Mouse (Mus musculus) yolk sac, embryonic 10.5 days (tissue): ENCODE measurements around the gene Pfn4.
"Not testable (repeated sequence)": the region's sequence is repeated elsewhere in the genome, so short reads cannot be mapped to it uniquely, and the experiment has no call there.

Experiments used
- DNase-seq: peaks from one replicate; pipeline ENCODE4 v3.0.0-alpha.2; 2017; ENCODE audit warnings: low spot score

Gene Pfn4

DNA sequence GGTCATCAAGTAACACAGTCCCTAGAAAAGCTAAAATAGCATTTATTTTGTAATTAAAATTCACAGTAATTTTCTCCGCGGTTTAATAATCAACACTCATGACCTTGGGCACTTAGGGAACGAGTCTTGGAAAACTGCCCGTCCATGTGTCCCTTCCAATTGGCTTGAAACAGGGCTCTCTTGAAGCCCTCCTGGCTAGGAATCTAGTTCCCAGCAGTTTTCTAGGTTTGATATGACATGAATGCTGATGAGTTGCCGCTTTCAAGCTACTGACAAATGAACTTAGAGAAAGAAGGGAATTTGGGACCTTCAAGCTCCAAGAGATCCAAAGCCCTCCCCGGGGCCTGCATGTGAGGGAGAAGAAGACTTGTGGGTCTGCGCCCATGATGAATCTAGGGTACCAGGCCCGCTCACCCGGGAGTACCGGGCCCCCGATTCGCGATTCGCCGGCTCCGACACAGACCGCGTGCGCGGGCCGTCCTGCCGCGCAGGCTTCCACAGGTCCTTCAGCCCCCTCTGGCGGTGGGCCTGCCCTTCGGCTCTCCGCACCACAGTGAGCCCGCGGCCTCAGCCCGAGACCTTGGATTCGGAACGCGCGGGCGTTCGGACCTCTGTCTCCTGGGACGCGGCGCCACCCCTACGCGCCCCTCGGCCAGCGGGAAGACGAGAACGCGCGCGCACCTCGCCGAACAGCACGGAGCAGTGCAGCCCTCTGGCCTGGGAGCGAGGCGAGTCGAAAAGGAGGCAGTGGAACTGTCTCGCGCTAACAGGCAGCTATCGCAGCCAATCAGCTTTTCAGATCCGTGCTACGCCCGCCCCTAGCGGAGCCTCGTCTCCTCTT lies at the start of gene Pfn4, which contains the start of gene Fam228b:
Gene Pfn4, plus strand, starts transcription at position 531 of the 841 bp plus-strand sequence.
Gene Fam228b, minus strand, starts transcription at position 776 of the 841 bp plus-strand sequence.
- DNase-seq, result peak; percentile 95

GRCm38 (mm10) chr12:4719066-4719761 lies 49.6 kb upstream of the Pfn4 start:
- DNase-seq, result peak; percentile 19

DNA sequence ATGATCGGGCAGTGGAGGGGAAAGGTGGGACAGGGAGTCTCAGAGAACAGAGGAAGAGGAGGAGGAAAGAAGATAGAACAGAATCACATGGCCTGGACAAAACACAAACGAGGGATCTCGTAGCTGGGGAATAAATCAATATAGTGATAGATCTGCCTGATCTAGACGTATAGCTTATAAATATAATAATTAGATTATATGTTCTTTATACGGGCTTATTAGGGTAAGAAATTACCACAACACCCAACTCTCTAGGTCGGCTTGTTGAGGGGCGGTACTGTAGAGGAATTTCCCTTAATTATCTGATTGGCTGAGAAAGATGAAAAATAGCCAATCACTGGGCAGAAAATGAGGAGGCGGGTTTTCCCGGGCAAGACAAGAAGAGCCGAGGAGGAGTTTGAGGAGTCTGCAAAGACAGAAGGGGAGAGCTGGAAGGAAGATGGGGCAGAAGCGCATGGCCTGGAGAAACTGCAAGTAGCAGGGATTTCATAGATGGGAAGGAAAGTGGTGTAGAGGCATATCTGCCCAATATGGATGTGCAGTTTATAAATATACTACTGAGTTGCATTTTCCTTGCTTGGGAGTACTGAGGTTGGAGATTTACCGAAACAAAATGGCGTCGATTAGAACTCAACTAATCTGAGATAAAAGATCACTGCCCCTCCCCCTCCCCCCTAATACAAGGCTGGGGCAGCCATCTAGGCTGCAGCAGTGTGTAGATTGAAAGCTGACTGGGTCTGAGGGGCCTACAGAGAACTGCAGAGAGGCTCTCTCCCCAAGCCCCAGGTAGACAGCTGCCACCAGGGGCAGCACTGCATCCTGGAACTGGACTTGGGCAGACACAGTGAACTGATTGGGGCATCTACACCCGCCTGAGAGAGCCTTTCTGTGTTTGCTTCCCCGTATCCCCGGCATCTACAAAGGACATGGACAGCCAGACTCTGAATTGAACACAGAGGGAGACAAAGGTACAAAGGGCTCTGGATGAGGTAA lies 48.8 kb upstream of the Pfn4 start:
- peak; percentile 59 for DNase-seq

DNA sequence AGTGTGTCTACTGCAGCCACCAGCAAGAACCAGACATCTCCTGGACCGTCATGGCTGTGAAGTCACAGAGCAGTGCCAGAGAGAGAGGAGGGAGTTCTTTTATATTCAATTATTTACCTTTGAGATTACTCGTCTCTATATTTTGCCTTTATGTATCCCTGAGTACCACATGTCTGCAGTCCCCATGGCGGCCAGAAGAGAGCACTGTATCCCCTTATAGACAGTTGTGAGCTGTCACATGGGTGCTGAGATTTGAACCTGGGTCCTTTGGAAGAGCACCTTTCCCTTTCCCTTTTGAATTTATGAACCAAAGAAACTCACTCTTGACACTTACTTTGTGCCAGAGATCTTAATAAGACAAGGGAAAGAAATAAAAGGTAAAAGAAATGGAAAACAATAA lies 39.7 kb upstream of the Pfn4 start:
- no peak for DNase-seq

GRCm38 (mm10) chr12:4731629-4732028 lies 37.2 kb upstream of the Pfn4 start:
- DNase-seq, result no peak

DNA sequence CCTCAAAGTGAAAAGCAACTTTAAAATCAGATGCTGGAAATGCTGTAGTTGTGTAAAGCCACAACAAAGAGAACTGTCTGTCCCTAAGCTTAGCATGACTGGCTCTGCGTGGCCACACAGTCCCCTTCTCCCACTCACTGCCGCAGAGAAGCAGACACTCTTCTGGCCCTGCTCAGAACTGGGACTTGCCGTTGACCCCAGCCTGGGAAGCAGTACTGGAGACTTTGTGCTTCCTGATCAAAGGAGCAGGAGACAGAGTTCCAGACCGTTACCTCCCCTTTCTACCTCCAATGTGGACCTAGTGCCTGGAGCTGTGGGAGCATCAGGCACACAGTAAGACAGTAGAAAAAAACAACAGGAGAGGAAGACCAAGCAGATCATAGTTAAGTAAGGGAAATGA lies 36.5 kb upstream of the Pfn4 start:
- DNase-seq, result no peak

DNA sequence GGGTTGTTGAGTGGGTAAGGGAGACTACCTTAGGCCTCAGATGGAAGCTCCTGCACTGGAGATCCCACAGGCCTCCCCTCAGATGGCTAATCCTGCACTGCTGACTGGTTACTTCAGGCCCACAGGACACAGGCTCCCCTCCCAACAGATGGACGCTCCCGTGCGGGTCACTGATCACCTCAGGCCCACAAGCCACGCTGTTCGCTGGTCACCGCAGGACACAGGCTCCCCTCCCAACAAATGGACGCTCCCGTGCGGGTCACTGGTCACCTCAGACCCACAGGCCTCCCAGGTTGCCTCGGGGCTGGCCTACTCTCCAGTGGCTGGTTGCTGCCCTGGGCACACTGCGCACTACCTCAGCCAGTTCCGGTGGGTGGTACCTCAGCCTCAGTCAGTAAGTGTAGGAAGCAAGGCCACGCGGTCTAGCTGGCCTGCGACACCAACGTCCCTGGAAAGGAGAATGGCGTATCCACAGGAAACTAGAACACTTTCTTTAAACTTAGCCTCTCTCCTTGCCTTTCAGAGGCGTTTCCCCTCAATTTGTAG lies 30.7 kb upstream of the Pfn4 start, which contains the start of gene Fam228a:
Gene Fam228a, minus strand, starts transcription at position 400 of the 546 bp plus-strand sequence.
- DNase-seq, result no peak

- no peak for DNase-seq
Observed at GRCm38 (mm10) chr12:4740823-4741222, 28.0 kb upstream of the Pfn4 start.

DNA sequence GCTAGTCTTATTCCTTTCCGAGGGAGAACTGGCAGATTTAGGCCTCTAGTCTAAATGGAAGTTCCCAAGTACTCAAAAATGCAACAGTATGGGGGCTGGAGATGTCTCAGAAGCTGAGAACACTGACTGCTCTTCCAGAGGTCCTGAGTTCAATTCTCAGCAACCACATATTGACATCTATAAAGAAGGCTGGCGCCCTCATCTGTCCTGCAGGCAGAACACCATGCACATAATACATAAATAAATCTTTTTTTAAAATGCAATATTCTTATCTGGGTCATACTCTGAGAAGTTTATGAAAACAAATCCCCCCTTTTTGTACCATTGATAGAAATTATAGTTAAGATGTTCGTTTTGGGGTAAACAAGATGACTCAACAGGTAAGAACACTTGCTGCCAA lies 26.6 kb upstream of the Pfn4 start:
- no peak for DNase-seq

DNA sequence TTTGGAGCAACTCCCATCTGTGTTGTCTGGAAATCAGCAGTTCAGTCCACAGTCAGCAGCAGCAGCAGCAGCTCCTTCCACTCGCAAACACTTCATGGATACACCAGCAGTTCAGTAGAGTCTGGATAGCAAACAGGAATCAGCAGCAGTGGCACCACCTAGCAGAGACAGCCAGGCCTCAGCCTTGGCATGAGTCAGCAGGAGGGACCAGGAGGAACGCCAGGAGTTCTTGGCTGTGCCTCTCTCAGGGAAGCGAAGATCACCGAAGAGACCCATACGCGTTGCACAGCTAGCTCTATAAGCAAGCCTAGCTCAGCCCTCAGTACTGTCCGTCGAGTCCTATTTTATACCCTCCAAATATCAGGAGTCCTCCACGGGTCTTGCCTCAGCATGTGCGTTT lies 24.3 kb upstream of the Pfn4 start:
- DNase-seq, result no peak

GRCm38 (mm10) chr12:4754451-4754850 lies 14.4 kb upstream of the Pfn4 start:
- DNase-seq, result not testable (repeated sequence)

DNA sequence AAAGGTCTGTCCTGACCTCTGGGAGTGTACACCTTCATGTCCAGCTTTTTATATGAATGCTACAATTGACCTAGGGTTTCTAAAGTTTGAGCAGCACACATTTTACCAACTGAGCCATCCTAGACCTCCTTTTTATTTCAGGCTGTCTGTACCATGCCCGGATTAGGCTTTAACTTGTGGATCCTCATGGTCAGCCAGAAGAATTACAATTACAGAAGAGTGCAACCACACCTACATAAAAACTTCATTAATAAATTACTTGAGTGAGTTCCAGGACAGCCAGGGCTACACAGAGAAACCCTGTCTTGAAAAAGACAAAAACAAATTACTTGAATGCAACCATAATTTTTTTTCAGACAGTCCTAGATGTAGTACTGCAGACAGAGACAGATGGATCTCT lies 11.8 kb upstream of the Pfn4 start:
- DNase-seq, result no peak

DNA sequence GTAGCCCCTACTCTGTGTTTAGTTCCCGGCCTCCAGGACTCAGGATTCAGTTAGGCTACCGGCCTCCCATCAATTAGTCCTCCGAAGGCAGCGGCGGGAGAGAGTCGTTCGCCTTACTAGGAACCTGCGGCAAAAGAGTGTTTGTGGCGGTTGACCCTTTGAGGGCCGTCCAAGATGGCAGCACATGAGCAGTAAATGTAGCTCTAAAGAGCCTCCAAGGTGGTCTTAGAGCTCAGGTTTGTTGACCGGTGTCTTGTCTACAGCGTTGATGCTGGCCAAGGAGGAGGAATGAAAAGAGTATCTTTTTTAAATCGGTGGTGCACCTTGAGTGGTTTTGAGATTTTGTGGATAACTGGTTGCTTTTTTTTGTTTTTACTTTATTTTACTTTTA lies 506 bp downstream of the Pfn4 start:
- DNase-seq, result no peak

- DNase-seq, result no peak
Observed at GRCm38 (mm10) chr12:4774895-4775587, 6.2 kb downstream of the Pfn4 start.

GRCm38 (mm10) chr12:4775588-4775949 lies 6.7 kb downstream of the Pfn4 start:
- no peak for DNase-seq

- no peak for DNase-seq
Observed at GRCm38 (mm10) chr12:4777734-4778133, 8.9 kb downstream of the Pfn4 start.

- no peak for DNase-seq
Observed at GRCm38 (mm10) chr12:4780245-4780644, 11.4 kb downstream of the Pfn4 start.

GRCm38 (mm10) chr12:4781270-4781669 lies 12.4 kb downstream of the Pfn4 start:
- no peak for DNase-seq

- not testable (repeated sequence) for DNase-seq
Observed at GRCm38 (mm10) chr12:4781725-4782404, 13.0 kb downstream of the Pfn4 start.

GRCm38 (mm10) chr12:4783598-4783997 lies 14.8 kb downstream of the Pfn4 start:
- no peak for DNase-seq

GRCm38 (mm10) chr12:4784466-4784865 lies 15.6 kb downstream of the Pfn4 start:
- no peak for DNase-seq
